Mouse (Mus musculus) limb, embryonic 14.5 days (tissue): ENCODE results near the gene Rab37. TPM values are rescaled to one million over a fixed set of nuclear protein-coding genes. Genes with fewer than 3 reads are reported as not detected.

Experiments used
- ATAC-seq: fragments of 200-750 bp; cut with Nextera tagmentation; 2 replicates; pipeline ENCODE4 v1.8.0; 2017; ENCODE audit warnings: low read depth, moderate number of reproducible peaks, moderate TSS enrichment; ENCODE audit not compliant: low FRiP score
- DNase-seq: peaks from one replicate; pipeline ENCODE4 v3.0.0-alpha.2; 2015; ENCODE audit warnings: low spot score
- H3K27ac ChIP-seq: fragments of 300-500 bp; sonication (generic); replicated peaks from 2 replicates; pipeline ENCODE4 v1.5.1; 2014; ENCODE audit warnings: low read depth, mild to moderate bottlenecking, low read length, moderate library complexity, mixed read lengths
- H3K27me3 ChIP-seq: fragments of 300-500 bp; sonication (generic); 2 replicates; pipeline ENCODE4 v1.6.1; 2014; ENCODE audit warnings: low read length, mixed read lengths; ENCODE audit not compliant: control insufficient read depth, insufficient read depth
- H3K36me3 ChIP-seq: fragments of 300-500 bp; sonication (generic); 2 replicates; pipeline ENCODE4 v1.6.1; 2014; ENCODE audit warnings: mild to moderate bottlenecking, low read length, moderate library complexity, mixed read lengths; ENCODE audit not compliant: control insufficient read depth, insufficient read depth
- H3K4me1 ChIP-seq: fragments of 300-500 bp; sonication (generic); 2 replicates; pipeline ENCODE4 v1.6.1; 2014; ENCODE audit warnings: antibody characterized with exemption, low read length, mixed read lengths; ENCODE audit not compliant: control insufficient read depth, insufficient read depth
- H3K4me2 ChIP-seq: fragments of 300-500 bp; sonication (generic); replicated peaks from 2 replicates; pipeline ENCODE4 v1.6.1; 2014; ENCODE audit warnings: low read depth, mild to moderate bottlenecking, low read length, moderate library complexity; ENCODE audit not compliant: severe bottlenecking
- H3K4me3 ChIP-seq: fragments of 300-500 bp; sonication (generic); replicated peaks from 2 replicates; pipeline ENCODE4 v1.5.1; 2014; ENCODE audit warnings: low read length
- H3K9ac ChIP-seq: fragments of 300-500 bp; sonication (generic); 2 replicates; pipeline ENCODE4 v1.6.1; 2014; ENCODE audit warnings: mild to moderate bottlenecking, low read depth, low read length, moderate library complexity; ENCODE audit not compliant: severe bottlenecking
- H3K9me3 ChIP-seq: fragments of 300-500 bp; sonication (generic); 2 replicates; pipeline ENCODE4 v1.6.1; 2016; ENCODE audit warnings: low read length; ENCODE audit not compliant: control insufficient read depth
- POLR2A ChIP-seq: fragments of 200-500 bp; IDR thresholded peaks from 2 replicates; pipeline ENCODE4 v1.8.0; 2012; ENCODE audit warnings: inconsistent platforms, mild to moderate bottlenecking, moderate library complexity, borderline replicate concordance; ENCODE audit not compliant: insufficient read depth, insufficient read length; ENCODE audit errors: extremely low read depth
- WGBS: fragments of 180-500 bp; shearing (Covaris S2); extraction: QIAGEN DNeasy Blood & Tissue Kit; methylation state at CpG from one replicate; pipeline ENCODE4 v1.1.7; 2014; 5-methylcytosine and 5-hydroxymethylcytosine counted together
- polyA plus RNA-seq, 2 experiments: library from polyadenylated mRNA; depleted of rRNA in 1 of 2; stranded (reverse) in 1 of 2; unstranded in 1 of 2; fragments of >200 nt; fragmentation: Nextera tagmentation in 1 of 2; extraction: Ambion mirVana in 1 of 2; gene quantifications; 2 replicates each; pipeline versions ENCODE4 v1.2.1 to v1.2.3; 2012 to 2014

Rab37 gene
- polyA plus RNA-seq, 2 experiments, result 1.5 TPM

- Histone ChIP-seq H3K9me3 (no peaks in the 10 kb centered on the region), H3K4me1 (peaks cover 37% of the 10 kb centered on the region), H3K27me3 (0 out of 2 replicates have a peak, but pooled peaks cover 5% of the 10 kb centered on the region), H3K4me2 (no peak overlapping the region), H3K36me3 (no peaks in the 10 kb centered on the region), H3K9ac (no peak overlapping the region), H3K27ac (peak overlapping the region; percentile 58), H3K4me3 (no peak overlapping the region)
- DNase-seq, result peak; percentile 28
- no peak for TF ChIP-seq POLR2A
- WGBS, result 64% methylated on average over 24 of the region's 24 CpGs
- ATAC-seq, result no peak
These were observed 85.4 kb downstream of the Rab37 start for GRCm38 (mm10) chr11:115176399-115177190.

GRCm38 (mm10) chr11:115177559-115178195 lies 86.4 kb downstream of the Rab37 start:
- Histone ChIP-seq H3K27me3 (0 out of 2 replicates have a peak, but pooled peaks cover 5% of the 10 kb centered on the region), H3K27ac (no peak overlapping the region; the same call in 1 of the 2 replicates), H3K4me1 (peaks cover 28% of the 10 kb centered on the region), H3K9ac (no peak overlapping the region), H3K4me3 (no peak overlapping the region), H3K36me3 (no peaks in the 10 kb centered on the region), H3K9me3 (no peaks in the 10 kb centered on the region), H3K4me2 (peak overlapping the region; percentile 18; the same call in 1 of the 2 replicates)
- DNase-seq (no peak), ATAC-seq (no peak)
- no peak for TF ChIP-seq POLR2A
- 42% methylated on average over 10 of the region's 10 CpGs for WGBS

- H3K4me3 ChIP-seq, result no peak overlapping the region
- H3K4me1 ChIP-seq, result peaks cover 17% of the 10 kb centered on the region
- no peak overlapping the region for H3K9ac ChIP-seq
- H3K27ac ChIP-seq, result no peak overlapping the region
- no peak overlapping the region for H3K4me2 ChIP-seq
- H3K36me3 ChIP-seq, result no peaks in the 10 kb centered on the region
- ATAC-seq (no peak), DNase-seq (no peak)
- H3K9me3 ChIP-seq, result no peaks in the 10 kb centered on the region
- 83% methylated on average over 2 of the region's 2 CpGs for WGBS
- TF ChIP-seq POLR2A, result no peak
- 0 out of 2 replicates have a peak, but pooled peaks cover under 1% of the 10 kb centered on the region for H3K27me3 ChIP-seq
These were observed 87.5 kb downstream of the Rab37 start for GRCm38 (mm10) chr11:115178766-115179165.

- H3K27ac ChIP-seq, result no peak overlapping the region
- no peaks in the 10 kb centered on the region for H3K36me3 ChIP-seq
- H3K4me3 ChIP-seq, result no peak overlapping the region
- H3K4me2 ChIP-seq, result no peak overlapping the region
- ATAC-seq (no peak), DNase-seq (no peak)
- 62% methylated on average over 6 of the region's 6 CpGs for WGBS
- peaks cover 13% of the 10 kb centered on the region for H3K4me1 ChIP-seq
- H3K27me3 ChIP-seq, result no peaks in the 10 kb centered on the region
- H3K9ac ChIP-seq, result no peak overlapping the region
- H3K9me3 ChIP-seq, result no peaks in the 10 kb centered on the region
- TF ChIP-seq POLR2A, result no peak
These were observed 88.0 kb downstream of the Rab37 start for GRCm38 (mm10) chr11:115179191-115179590.

GRCm38 (mm10) chr11:115179881-115180280 lies 88.7 kb downstream of the Rab37 start:
- Histone ChIP-seq H3K9me3 (no peaks in the 10 kb centered on the region), H3K4me3 (no peak overlapping the region), H3K27ac (no peak overlapping the region), H3K36me3 (no peaks in the 10 kb centered on the region), H3K4me2 (no peak overlapping the region), H3K9ac (no peak overlapping the region), H3K4me1 (peaks cover 13% of the 10 kb centered on the region), H3K27me3 (no peaks in the 10 kb centered on the region)
- WGBS, result 66% methylated on average over 6 of the region's 6 CpGs
- DNase-seq (no peak), ATAC-seq (no peak)
- TF ChIP-seq POLR2A, result no peak
